Mouse (Mus musculus) mesoderm, embryonic 11.5 days (tissue): ENCODE results near the gene Eaf2.

Experiments used
- DNase-seq: peaks from one replicate; pipeline ENCODE4 v3.0.0-alpha.2; 2012; ENCODE audit warnings: low read depth, low spot score

Eaf2 gene

DNA sequence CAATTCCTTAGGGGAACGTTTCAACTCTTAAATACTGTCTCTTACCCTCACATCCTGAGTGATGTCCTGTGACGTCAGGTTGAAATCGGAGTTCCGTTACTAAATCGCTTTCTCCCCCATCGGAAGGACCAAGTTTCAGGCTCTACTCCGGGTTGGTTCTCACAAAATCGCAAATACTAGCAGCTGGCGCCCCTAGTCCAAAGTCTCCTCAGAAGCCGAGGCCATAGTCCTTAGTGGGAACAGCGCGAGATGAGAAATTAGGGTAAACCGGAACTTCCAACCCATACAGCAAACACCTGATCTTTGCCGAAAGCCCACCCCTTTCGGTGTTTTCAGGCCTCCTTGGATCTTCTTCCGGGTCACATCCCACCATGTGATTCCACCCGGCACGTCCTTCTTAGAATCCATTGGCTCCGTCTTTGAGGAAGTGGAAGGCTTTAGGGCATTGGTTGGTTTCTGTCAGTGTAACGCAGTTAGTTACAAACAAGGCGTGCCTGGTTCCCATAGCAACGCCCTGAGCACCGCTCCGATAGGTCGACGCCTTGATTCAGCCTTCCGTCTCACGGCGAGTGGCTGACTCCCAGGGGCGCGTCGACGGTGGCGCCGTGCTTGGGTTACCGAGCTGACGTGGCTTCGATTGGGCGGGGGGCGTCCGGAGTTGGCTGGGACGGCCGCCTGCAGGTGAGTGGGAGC, at the start of gene Eaf2, which contains the start of gene Golgb1:
Eaf2 (minus strand) TSS at position 421 of the 693 bp plus-strand sequence.
Golgb1 (plus strand) TSS at position 558 of the 693 bp plus-strand sequence.
- peak; percentile 99 for DNase-seq

DNA sequence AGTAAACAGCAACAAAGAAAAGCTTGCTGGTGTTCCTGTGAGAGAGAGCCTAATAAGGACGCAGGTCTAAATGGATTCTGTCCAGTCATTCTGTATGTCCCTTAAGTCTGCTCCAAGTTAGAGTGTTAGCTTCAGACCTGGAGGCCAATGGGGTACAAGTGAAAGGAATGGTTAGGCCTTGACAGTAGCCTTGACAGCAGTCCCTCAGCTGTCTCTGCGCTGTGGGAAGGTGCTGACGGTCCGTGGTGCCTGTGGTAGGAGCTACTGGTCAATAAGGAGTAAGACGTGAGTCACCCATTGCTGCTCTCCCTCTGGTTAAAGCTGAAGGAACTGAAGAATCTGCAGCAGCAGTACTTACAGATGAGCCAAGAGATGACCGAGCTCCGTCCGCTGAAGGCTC, 49.5 kb upstream of the Eaf2 start:
- DNase-seq, result no peak

DNA sequence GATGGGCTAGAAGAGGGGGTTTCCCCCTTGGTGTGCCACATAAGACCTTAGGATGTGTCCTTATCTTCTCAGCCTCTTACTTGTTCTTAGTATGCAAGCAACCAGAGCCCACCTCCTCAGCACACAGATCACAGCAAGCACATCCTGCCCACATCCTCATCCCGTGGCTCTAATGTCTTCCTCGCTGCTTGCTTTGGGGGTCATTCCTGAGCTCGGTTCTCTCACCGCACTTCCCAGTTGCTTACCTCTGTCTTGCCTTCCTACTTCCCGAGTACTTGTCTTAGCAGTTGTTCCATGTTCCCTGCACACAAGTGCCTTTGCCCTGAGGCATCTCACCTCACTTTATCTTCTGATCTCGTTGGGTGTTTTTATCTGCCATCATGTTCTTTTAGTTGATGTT, 47.2 kb upstream of the Eaf2 start:
- DNase-seq, result no peak

DNA sequence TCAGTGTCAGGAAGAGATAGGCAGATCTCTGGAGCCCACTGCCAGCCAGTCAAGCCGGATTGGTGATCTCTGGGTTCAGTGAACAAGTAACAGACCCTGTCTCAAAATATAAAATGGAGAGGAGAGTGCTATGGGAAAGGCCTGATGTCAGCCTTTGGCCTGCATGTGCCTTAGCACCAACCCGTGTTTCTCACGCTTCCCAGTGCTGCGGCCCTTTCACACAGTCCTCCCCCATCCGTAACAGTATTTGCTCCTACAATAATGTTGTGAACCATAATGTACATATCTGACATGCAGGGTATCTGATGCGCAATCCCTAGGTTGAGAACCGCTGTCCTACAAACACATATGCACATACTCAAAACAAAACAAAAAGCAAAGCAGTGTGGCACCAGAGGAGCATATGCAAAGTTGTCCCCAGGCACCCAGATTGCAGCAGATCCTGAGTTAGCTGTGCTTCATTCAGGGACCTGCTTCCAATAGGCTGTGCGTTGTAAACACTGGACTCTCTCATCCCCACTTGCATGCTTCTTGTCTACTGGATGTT, 46.3 kb upstream of the Eaf2 start:
- no peak for DNase-seq

DNA sequence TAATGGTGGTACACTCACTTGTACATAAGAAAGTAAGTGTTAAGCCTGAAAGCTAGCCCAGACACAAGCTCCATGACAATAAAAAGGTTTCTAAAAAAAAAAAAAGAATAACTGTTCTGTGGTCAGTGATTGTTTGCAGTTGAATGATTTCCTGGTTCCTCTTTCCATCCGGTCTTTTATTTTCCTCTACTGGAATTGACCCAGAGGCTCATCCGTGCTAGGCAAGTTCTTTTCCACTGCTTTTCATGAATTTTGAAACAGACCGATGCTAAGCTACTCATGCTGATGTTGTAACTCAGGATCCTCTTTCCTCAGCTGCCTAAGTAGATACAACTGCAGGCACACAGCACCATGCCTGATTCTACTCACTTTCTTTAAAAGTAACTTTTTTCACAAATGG, 45.6 kb upstream of the Eaf2 start:
- no peak for DNase-seq

DNA sequence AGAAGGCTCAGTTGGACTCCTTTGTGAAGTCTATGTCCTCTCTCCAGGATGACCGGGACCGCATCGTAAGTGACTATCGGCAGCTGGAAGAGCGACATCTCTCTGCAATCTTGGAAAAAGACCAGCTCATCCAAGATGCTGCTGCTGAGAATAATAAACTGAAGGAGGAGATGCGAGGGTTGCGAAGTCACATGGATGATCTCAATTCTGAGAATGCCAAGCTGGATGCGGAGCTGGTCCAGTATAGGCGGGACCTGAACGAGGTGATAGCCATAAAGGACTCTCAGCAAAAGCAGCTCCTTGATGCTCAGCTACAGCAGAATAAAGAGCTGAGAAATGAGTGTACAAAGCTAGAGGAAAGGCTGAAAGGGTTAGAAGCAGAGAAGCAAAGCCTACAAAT, 43.7 kb upstream of the Eaf2 start:
- DNase-seq, result no peak

DNA sequence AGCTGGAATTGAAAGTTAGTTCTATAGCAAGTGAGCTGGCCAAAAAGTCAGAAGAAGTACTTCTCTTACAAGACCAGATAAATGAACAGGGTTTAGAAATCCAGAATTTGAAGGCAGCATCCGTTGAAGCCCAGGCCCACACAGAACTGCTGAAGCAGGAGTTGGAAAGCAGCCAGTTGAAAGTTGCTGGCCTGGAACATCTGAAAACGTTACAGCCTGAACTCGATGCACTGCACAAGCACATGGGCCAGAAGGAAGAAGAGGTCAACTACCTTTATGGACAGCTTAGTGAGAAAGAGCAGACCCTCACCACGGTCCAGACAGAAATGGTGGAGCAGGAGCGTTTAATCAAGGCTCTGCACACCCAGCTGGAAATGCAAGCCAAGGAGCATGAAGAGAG, 39.4 kb upstream of the Eaf2 start:
- no peak for DNase-seq

DNA sequence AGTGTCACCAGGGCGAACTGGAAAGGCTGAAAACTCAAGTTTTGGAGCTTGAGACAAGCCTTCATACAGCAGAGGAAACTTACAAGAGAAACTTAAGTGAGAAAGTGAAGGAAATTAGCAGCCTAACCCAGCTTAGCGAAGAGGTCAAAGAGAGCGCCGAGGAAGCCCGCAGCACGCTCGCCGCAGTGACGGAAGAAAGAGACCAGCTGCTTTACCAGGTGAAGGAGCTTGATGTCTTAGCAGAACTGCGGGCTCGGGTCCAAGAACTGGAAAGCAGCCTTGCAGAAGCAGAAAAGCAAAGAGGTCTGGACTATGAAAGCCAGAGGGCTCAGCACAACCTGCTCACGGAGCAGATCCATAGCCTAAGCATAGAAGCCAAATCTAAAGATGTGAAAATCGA, 37.5 kb upstream of the Eaf2 start:
- DNase-seq, result no peak

DNA sequence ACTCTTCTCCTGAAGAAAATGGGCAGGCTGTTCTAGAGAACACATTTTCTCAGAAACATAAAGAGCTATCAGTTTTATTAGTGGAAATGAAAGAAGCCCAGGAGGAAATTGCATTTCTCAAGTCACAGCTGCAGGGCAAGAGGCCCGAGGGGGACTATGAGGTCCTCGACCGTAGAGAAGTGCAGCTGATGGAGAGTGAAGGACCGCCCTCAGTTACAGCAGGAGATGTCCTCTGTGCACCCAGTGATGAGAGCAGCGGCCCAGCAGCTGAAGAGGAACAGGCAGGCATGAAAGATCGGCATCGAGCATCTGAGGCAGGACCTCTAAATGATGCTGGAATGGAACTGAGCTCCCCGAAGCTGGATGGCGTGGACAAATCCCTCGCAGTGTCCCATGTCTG, 37.1 kb upstream of the Eaf2 start:
- DNase-seq, result no peak

DNA sequence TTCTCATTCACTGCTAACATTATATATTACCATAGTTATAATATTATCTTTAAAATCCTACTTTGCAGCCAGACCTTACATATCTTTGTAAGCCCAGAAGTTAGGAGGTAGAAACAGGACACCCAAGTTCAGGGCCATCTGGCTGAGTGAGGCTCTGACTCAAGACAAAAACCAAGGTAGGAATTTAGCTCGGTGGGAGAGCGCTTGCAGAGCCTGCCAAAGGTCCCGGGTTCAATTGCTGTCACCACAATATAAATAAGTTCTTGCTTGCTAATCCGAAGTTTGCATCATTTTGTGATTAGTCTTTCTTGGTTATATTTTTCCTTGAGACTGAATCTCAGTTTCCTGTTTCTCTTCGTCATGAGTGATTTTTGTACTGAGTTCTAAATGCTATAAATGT, 28.4 kb upstream of the Eaf2 start:
- no peak for DNase-seq

DNA sequence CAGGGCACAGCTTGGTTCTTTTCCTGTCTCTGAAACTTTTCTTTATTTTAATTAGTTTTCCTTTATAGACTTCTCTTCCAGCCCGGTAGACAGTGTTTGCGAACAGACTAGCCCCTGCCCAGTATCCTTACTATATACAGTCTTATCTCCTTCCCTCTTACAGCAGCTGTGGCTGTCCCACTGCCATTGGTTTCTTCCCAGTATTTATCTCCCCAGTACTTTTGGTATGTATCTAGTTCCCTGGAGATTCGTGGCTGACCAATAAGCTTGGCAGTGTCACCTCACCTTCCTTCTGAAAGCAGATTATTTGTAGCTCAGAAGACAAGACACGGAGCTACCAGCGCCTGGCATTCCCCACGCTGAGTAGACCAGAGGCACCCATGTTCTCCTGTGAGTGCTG, 21.9 kb upstream of the Eaf2 start:
- no peak for DNase-seq

DNA sequence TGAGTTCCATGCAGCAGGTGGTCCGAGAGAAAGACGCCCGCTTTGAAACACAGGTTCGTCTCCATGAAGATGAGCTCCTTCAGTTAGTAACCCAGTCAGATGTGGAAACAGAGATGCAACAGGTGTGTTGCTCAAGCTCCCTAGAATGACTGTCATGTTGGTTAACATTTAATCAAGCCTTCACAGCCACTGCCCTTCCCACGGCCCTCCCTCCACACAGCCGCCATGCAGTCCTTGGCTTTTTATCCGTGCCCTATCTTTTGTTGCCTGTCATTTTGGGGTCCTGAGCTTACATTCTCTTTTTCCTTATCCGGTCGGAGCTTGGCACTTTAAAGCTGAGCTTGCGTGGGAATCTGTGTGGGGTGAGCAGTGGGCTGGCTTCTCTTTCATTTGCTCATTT, 18.5 kb upstream of the Eaf2 start:
- DNase-seq, result no peak

DNA sequence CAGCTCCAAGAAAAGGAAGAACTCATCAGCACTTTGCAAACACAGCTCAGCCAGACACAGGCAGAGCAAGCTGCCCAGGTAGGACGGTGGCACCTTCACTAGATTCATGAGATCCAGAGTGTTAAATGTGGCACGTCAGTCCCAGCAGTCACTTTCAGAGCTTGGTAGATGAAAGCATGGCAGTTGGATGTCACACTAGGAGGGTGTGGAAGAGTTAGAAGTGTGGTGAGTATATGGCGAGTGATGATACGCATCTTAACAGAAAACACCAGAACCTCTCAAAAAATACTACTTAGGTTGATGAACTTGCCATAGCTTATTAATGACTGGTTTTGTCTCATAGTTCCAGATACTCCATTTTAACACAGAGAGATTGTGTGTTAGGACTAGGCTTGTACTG, 16.6 kb upstream of the Eaf2 start:
- no peak for DNase-seq

DNA sequence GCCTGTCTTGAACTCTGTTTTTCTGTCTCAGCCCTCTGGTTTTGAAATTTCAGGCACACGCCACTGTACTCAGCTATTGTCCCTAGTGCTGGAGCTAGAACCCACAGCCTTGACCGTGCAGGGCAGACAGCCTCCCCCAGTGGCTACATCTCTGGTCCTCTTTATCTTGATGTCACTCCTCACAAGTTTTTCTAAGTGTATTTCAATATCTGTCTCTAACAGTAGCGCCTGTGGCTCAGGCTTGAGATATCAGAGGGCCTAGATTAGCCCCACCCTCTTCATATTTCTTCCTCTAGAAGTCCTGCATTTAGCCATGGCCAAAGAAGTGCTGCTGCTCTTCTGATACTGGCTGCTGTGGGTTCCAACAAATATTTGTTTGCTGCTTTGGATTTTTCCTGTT, 15.8 kb upstream of the Eaf2 start:
- DNase-seq, result no peak

DNA sequence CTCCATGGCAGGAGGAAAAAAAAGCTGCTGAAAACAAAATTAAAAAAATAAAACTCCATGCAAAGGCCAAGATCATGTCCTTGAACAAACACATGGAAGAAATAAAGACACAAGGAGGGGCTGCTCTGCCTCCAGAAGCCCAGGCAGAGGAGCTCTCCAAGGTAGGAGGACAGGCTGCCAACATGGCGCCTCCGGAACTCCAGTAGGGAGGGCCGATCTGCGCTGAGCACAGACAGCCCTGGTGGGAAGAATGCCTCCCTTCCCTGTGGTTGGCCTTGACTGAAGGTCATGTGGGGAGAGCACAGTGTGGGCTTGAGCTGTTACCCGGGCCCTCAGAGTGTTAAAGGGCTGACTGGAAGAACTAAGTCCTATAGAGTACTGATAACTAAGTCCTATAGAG, 12.7 kb upstream of the Eaf2 start:
- DNase-seq, result no peak

DNA sequence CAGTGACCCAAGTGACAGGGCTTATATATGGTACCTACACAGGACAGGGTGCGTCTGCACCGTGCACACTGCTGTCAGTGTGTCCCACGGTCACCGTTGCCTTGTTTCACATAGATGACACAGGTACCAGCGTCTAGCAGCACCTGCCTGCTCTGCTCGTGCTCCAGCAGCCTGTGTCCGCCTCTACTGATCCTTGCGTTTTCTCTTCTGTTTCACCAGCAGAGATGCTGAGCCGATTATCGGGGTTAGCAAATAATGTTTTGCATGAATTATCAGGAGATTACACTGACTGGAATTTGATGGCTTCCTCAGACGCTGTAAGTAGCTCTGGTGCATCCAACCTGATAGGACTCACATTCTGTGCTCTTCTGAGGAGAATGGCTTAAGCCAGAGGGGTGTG, 11.1 kb upstream of the Eaf2 start:
- DNase-seq, result no peak

DNA sequence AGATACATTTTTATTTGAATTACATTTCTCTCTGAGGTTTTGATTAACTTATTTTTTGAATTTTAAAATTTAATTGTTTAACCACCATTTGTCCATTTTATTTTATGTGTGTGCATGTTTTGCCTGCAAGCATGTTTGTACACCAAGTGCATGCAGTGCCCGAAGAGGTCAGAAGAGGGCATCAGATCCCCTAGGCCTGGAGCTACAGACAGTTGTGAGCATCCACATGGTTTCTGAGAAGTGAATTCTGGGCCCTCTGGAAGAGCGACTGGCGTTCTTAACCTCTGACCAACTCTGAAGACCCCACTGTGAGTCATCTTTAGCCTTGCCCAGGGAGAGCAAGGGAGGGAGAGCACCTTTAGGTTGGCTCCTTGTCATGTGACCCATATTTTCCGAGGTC, 10.1 kb upstream of the Eaf2 start:
- peak; percentile 32 for DNase-seq

DNA sequence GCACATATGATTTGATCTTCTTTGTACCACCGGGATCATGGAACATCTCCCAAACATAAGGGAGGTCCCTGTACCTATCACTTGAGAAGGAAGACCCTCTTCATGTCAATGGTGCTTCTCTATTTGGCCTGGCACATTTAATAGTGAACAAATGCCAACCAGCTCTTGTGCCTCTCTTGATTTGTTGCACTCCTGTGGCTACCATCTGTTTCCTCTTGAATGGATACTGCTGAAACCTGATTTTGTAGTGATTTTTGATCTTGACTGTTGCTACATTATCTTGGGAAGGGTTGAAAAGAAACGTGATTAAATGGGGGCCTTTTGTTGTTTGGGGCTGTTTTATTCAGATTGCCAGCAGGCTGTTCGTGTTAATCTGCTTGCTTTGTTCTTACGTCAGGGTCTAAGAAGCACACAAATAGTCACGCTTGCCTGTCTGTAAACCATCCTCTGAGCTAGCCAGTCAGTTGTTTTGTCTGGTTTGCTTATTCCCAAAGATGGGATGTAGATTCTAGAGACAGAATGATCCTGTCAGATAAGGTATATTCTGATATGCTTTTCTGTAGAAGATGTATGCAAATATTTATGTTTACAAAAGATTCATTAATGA, 8.0 kb upstream of the Eaf2 start:
- DNase-seq, result no peak

DNA sequence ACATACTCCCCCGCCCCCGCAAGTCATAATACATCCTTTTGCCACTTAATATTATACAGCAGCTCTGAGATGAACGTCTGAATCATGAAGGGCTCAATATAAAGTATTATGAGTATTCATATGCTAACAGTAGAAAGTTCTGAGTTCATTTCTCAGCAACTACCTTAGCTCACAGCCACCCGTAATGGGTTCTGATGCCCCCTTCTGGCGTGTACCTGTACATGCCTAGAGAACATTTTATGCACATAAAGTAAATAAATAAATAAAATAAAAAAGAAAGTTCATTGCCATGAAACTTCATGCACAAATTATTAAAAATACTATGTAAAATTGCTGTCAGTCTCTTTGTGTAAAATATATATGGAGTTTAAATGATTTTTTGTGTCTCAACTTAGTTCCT, 2.5 kb upstream of the Eaf2 start:
- no peak for DNase-seq

DNA sequence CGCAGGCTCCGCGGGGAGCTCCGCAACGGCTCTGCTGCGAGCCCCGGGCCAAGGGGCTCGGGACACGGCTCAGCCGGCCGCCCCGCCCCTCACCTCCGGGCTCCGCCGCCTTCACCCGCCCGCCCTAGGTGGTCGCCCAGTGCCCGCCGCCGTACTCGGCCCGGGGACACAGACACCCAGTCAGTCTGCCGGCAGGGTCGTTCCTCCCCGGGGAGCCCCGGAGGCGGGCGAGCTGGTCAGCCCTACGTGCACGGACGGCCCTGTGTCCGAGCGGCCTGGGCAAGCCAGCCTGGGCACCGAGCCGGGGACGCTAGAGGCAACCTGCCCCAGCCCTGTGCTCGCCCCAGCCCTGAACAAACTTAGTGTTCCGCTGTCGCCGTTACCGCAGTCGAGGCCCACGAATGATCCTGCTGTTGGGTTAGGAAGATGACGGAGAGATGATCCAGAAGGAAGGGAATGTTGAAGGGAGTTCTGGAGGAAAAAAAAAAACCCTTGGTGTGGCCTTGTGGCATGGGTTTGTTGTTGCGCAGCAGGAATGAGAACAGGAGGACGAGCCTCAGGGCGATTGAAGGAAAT, 561 bp upstream of the Eaf2 start:
- DNase-seq, result peak; percentile 38

DNA sequence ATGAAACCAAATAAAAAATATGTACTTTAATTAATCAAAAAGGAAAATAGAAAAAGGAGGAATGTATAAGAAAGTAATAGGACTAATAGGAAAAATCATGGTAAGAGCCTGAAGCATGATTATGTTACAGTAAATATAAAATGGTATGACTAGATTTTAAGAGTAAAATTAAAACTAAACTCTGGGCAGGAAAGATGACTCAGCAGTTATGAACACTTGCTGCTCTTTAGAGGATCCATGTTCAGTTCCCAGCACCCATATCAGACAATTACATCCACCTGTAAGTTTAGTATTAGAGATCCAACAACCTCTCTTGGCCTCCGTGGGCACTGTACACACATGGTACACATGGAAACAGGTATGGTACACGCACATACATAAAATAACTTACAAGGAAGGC, 5.4 kb downstream of the Eaf2 start:
- DNase-seq, result no peak

DNA sequence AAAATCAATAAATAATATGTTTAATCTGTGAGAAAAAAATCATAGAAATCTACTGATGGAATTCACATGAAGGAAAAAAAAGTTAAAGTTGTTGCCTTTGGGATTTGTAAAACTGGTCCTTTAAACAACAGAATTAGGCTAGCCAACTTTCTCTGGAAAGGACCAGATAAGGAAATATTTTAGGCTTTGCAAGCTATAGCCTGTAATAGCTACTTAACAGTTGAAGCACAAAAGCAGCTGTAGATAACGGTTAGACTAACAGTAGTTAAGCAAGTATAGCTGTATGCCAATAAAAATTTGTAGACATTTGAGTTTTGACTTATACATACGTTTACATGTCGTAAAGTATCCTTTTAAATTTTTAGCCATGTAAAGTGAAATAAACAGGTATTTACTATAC, 11.2 kb downstream of the Eaf2 start:
- DNase-seq, result no peak

DNA sequence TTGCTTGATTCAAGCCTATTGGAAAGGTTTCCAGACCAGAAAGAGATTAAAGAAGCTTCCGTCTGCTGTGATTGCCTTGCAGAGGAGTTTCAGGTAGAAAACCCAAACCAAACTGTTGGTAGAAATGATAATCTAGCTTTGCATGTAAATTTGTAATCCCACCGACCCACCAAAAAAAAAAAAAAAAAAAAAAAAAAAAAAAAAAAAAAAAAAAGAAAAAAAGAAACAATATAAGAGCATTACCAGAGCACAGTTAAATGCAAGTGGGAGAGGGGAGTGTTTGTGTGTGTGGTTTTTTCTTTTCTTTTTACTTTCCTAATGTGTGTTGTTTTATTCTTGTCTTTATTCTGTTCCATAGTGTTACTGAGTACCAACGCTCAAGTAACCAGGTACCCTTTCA, 23.6 kb downstream of the Eaf2 start:
- no peak for DNase-seq
